Mouse (Mus musculus): ENCODE results near the gene Usmg5.

DNA sequence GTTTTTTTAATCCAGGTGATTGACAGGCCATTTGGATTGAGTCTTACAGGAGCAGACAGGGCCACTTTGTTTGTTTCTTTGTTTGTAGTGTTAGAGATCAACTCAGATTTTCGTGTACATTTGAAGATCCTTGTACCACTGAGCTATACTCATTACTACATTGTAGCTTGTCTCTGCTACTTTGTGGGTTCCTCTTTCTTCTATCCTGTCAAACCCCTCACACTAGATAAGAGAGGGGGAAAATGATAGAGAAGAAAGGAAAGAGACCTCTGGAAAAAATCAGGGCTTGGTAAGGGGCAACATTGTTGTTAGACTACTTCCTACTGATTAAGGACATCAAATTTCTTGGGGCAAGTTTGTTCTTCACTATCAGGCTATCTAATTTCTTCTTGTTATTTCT is 32.8 kb downstream of the Usmg5 start:
- no peak for TF ChIP-seq GATA1 (IDR thresholded peaks at IDR 0.05; ENCODE audit: borderline replicate concordance, low read length)
- TF ChIP-seq FLI1 (IDR thresholded peaks at IDR 0.05; ENCODE audit: low read length): no peak
